Mouse (Mus musculus) T-cell, adult 66 days (primary cell): Measurements from ENCODE around the gene Gm10234. TPM values are rescaled to one million over a fixed set of nuclear protein-coding genes. Genes with fewer than 3 reads are reported as not detected.

Experiments used
- total RNA-seq, 2 experiments: library from RNA; stranded (reverse); gene quantifications; 3 replicates in 1 of 2; 4 replicates in 1 of 2; pipeline ENCODE4 v1.2.4; 2023

The Gm10234 gene
- total RNA-seq: not detected

GRCm38 (mm10) chr6:95321812-95322211 lies at the start of gene Gm10234:
Gene Gm10234, plus strand, starts transcription at chr6:95322112.

Other genes with a start within 250 kb of the Gm10234 start
- gene Kbtbd8, start 204.9 kb upstream of the Gm10234 start, total RNA-seq: 10 to 100 TPM; 12.3 to 13.8 TPM